Mouse (Mus musculus) stomach, embryonic 14.5 days (tissue): ENCODE data around the gene Gucy1b2. TPM values are rescaled to one million over a fixed set of nuclear protein-coding genes. Genes with fewer than 3 reads are reported as not detected.

Experiments used
- ATAC-seq: fragments of 200-750 bp; cut with Nextera tagmentation; 2 replicates; pipeline ENCODE4 v1.8.0; 2017; ENCODE audit warnings: low read depth, moderate TSS enrichment; ENCODE audit not compliant: insufficient number of reproducible peaks, insufficient read depth, low FRiP score
- H3K27ac ChIP-seq: fragments of 300-500 bp; sonication (generic); 2 replicates; pipeline ENCODE4 v1.5.1; 2014; ENCODE audit warnings: mild to moderate bottlenecking, low read length, moderate library complexity, mixed read lengths
- H3K27me3 ChIP-seq: fragments of 300-500 bp; sonication (generic); 2 replicates; pipeline ENCODE4 v1.6.1; 2014; ENCODE audit warnings: low read length, control low read depth, mixed read lengths; ENCODE audit not compliant: control insufficient read depth, insufficient read depth
- H3K36me3 ChIP-seq: fragments of 300-500 bp; sonication (generic); 2 replicates; pipeline ENCODE4 v1.6.1; 2014; ENCODE audit warnings: mild to moderate bottlenecking, control low read depth, low read length, moderate library complexity, mixed read lengths; ENCODE audit not compliant: control insufficient read depth, insufficient read depth
- H3K4me1 ChIP-seq: fragments of 300-500 bp; sonication (generic); 2 replicates; pipeline ENCODE4 v1.6.1; 2014; ENCODE audit warnings: low read length, control low read depth, mixed read lengths; ENCODE audit not compliant: control insufficient read depth, insufficient read depth
- H3K4me2 ChIP-seq: fragments of 300-500 bp; sonication (generic); replicated peaks from 2 replicates; pipeline ENCODE4 v1.6.1; 2014; ENCODE audit warnings: low read depth, low read length, control low read depth
- H3K4me3 ChIP-seq: fragments of 300-500 bp; sonication (generic); 2 replicates; pipeline ENCODE4 v1.5.1; 2014; ENCODE audit warnings: low read depth, low read length, control low read depth
- H3K9ac ChIP-seq: fragments of 300-500 bp; sonication (generic); replicated peaks from 2 replicates; pipeline ENCODE4 v1.6.1; 2014; ENCODE audit warnings: low read depth, mild to moderate bottlenecking, control low read depth, low read length, moderate library complexity, mixed read lengths
- H3K9me3 ChIP-seq: fragments of 300-500 bp; sonication (generic); 2 replicates; pipeline ENCODE4 v1.6.1; 2016; ENCODE audit warnings: low read depth, low read length, control low read depth; ENCODE audit not compliant: control insufficient read depth
- WGBS: fragments of 180-500 bp; shearing (Covaris S2); extraction: QIAGEN DNeasy Blood & Tissue Kit; methylation state at CpG from one replicate; pipeline ENCODE4 v1.1.7; 2014; 5-methylcytosine and 5-hydroxymethylcytosine counted together
- polyA plus RNA-seq: library from polyadenylated mRNA; unstranded; fragments of >200 nt; fragmentation: Nextera tagmentation; extraction: Ambion mirVana; gene quantifications from 2 replicates; pipeline ENCODE4 v1.2.1, GENCODE M21; 2014

The Gucy1b2 gene
- polyA plus RNA-seq, 1 experiment from 2014 or later: not detected

DNA sequence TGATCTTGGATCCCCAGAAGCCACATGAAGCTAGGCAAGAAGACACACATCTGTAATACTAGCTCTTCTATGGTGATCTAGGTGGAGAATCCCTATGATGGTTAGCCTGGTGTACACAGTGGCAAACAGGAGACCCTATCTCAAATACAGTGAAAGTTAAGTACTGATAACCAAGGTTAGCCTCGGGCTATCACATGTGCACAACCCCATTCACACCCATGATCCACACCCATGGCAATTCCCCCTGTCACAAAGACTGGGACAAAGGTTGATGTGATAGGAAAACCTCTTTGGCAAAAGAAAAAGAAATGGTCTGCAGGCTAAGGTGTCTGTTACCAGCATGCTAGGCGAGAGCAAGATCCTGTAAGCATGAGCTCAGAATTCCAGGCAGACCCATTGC, 16.0 kb upstream of the Gucy1b2 start:
- Histone ChIP-seq H3K4me2 (no peak overlapping the region), H3K4me3 (no peak overlapping the region), H3K27me3 (no peaks in the 10 kb centered on the region), H3K36me3 (no peaks in the 10 kb centered on the region), H3K4me1 (no peaks in the 10 kb centered on the region), H3K27ac (no peak overlapping the region), H3K9ac (no peak overlapping the region), H3K9me3 (no peaks in the 10 kb centered on the region)
- no peak for ATAC-seq
- 80% methylated on average over 2 of the region's 2 CpGs for WGBS

DNA sequence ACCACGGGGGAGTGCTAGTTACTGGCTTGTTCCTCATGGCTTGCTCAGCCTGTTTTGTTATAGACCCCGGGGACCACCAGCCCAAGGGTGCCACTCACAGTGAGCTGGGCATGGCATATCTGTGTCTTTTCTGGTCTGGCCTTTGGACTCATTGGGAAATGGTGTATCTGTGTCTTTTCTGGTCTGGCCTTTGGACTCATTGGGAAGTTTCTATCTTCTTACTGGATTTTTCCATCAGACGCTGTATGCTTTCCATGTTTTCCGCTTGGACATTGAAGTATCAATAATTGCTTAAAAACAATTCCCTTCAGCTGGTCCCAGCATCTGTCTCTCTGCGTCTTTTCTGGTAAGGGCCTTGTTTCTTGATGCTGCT, 12.7 kb upstream of the Gucy1b2 start:
- Histone ChIP-seq H3K4me1 (no peaks in the 10 kb centered on the region), H3K36me3 (no peaks in the 10 kb centered on the region), H3K9me3 (no peaks in the 10 kb centered on the region), H3K4me2 (no peak overlapping the region), H3K9ac (no peak overlapping the region), H3K27ac (no peak overlapping the region), H3K4me3 (no peak overlapping the region), H3K27me3 (no peaks in the 10 kb centered on the region)
- 90% methylated on average over 5 of the region's 5 CpGs for whole genome bisulfite sequencing
- no peak for ATAC-seq

DNA sequence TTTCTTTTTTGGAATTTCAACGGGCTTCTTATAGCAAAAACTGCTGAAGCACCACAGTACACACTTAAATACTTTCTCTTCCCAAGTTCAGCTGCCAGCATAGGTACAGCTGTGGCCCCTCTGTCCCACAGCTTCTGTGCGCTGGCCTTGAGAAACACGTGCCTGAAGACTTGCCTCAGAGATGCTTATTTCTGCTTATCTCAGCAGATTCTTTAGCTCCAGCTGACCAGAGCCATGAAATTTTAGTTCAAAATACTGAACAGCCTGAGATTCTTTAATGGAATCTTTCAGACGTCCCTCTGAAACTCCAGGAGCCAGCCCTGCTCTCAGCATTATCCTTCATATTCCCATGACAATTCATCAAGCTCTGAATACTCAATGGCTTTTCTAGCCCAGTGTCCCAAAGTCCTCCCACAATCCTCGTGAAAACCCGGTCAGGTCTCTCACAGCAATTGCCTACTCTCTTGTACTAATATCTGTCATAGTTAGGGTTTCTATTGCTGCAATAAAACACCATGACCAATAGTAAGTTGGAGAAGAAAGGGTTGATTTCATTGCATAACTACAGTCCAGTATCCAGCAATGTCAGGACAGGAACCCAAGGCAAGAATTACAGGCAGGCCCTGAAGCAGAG, 12.1 kb upstream of the Gucy1b2 start:
- H3K36me3 ChIP-seq: no peaks in the 10 kb centered on the region
- H3K27me3 ChIP-seq: no peaks in the 10 kb centered on the region
- no peaks in the 10 kb centered on the region for H3K9me3 ChIP-seq
- H3K4me3 ChIP-seq: no peak overlapping the region
- no peaks in the 10 kb centered on the region for H3K4me1 ChIP-seq
- H3K4me2 ChIP-seq: no peak overlapping the region
- ATAC-seq: no peak
- H3K9ac ChIP-seq: no peak overlapping the region
- no peak overlapping the region for H3K27ac ChIP-seq
- 66% methylated on average over 6 of the region's 6 CpGs for WGBS

DNA sequence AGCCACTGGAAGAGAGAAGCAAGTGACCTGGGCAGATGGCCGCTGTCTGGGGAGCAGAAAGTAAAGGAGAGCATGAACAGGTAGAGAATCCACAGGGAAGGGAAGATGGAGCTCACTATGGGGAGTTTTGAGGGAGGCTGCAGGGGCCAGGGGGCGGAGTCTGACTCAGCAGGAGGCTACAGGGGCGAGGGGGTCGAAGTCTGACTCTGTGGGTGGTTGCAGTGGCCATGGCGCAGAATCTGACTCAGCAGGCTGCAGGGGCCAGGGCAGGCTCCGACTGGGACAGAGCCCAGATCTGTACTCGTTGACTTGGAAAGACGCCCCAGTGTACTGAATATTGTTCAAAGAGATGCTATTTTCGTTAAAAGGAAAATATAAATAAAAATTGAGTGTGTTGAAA, 8.9 kb upstream of the Gucy1b2 start:
- no peak for ATAC-seq
- no peaks in the 10 kb centered on the region for H3K9me3 ChIP-seq
- H3K27me3 ChIP-seq: no peaks in the 10 kb centered on the region
- H3K9ac ChIP-seq: no peak overlapping the region
- no peak overlapping the region for H3K4me2 ChIP-seq
- H3K27ac ChIP-seq: no peak overlapping the region
- H3K4me3 ChIP-seq: no peak overlapping the region
- WGBS: 24% methylated on average over 9 of the region's 9 CpGs
- no peaks in the 10 kb centered on the region for H3K36me3 ChIP-seq
- H3K4me1 ChIP-seq: no peaks in the 10 kb centered on the region

DNA sequence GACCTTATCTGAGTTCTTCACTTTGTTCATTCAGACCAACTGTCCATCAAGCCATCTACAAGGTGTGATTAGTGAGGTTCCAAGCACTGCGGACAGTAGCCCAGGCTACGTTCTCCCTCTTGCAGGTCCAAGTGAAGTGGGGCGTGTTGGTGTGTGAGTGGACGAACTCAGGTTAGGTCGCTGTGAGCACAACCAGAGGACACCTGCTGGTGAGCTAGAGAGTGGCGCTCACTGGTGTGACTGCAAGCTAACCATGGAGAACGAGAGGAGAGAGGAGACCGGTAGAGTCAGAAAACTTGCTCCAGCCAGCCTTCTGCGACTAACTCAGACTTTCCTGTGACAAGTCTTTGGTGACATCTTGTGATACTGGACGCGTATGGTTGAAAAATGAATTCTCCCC, 3.5 kb upstream of the Gucy1b2 start:
- 63% methylated on average over 11 of the region's 11 CpGs for WGBS
- ATAC-seq: no peak
- no peak overlapping the region for H3K27ac ChIP-seq
- H3K9ac ChIP-seq: no peak overlapping the region
- H3K9me3 ChIP-seq: no peaks in the 10 kb centered on the region
- no peak overlapping the region for H3K4me3 ChIP-seq
- no peaks in the 10 kb centered on the region for H3K36me3 ChIP-seq
- H3K27me3 ChIP-seq: no peaks in the 10 kb centered on the region
- no peak overlapping the region for H3K4me2 ChIP-seq
- 0 out of 2 replicates have a peak, but pooled peaks cover under 1% of the 10 kb centered on the region for H3K4me1 ChIP-seq

DNA sequence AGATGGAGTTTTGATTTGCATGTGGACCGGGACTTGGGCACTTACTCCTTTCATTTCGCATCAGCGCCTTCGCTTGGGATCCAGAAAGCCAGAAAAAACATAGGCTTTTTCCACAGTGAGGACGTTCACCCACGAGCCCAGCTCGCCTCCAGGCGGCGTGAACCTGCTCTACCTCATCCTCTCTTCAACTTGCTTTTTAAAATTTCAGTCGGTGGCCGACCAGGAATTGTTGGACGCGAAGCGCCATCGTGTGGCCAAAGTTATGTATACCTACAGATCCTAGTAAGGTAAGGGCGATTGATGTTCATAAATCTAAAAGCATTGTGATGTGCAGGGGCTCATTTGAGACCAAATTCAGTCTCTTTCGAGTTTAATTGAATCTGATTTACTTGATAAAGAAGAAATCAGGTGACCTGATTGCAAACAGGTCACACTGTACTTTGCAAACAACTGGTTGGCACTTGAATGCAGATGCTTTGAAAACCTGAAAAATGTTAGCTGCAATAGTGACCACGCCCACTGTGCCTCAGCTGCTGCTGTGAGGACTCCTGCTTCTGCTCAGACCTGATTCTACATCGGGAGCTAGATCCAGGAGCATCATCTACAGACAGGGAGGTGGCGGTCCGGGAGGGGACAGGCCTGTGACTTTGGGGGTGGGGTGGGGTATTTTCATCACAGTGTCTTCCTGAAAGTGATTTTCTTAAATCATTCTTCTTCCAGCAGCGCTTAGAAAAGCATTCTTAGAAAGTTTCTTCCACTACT, 1.5 kb upstream of the Gucy1b2 start:
- Histone ChIP-seq H3K36me3 (no peaks in the 10 kb centered on the region), H3K4me3 (no peak overlapping the region), H3K4me2 (no peak overlapping the region), H3K27me3 (no peaks in the 10 kb centered on the region), H3K9ac (no peak overlapping the region; the same call in 1 of the 2 replicates), H3K27ac (no peak overlapping the region), H3K4me1 (0 out of 2 replicates have a peak, but pooled peaks cover 4% of the 10 kb centered on the region), H3K9me3 (no peaks in the 10 kb centered on the region)
- ATAC-seq: no peak
- WGBS: 19% methylated on average over 22 of the region's 22 CpGs

DNA sequence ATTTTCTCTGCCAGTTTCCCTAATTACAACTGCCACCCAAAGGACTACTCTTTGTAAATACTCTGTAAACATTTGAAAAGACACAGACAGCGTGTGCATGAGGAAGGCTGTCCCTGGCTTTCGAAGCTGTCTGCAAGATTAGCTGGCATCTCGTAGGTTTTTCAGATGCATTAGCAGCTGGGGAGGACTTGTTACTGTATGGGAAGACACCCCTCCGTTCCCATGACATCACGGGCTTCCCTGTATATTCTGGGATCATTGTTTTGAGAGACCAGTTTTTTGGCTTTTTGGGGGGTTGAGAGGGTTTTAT, 564 bp downstream of the Gucy1b2 start:
- Histone ChIP-seq H3K4me1 (0 out of 2 replicates have a peak, but pooled peaks cover 4% of the 10 kb centered on the region), H3K4me2 (no peak overlapping the region), H3K27ac (no peak overlapping the region), H3K4me3 (no peak overlapping the region), H3K27me3 (no peaks in the 10 kb centered on the region), H3K9ac (no peak overlapping the region), H3K9me3 (no peaks in the 10 kb centered on the region), H3K36me3 (no peaks in the 10 kb centered on the region)
- no peak for ATAC-seq
- WGBS: 78% methylated on average over 5 of the region's 5 CpGs

DNA sequence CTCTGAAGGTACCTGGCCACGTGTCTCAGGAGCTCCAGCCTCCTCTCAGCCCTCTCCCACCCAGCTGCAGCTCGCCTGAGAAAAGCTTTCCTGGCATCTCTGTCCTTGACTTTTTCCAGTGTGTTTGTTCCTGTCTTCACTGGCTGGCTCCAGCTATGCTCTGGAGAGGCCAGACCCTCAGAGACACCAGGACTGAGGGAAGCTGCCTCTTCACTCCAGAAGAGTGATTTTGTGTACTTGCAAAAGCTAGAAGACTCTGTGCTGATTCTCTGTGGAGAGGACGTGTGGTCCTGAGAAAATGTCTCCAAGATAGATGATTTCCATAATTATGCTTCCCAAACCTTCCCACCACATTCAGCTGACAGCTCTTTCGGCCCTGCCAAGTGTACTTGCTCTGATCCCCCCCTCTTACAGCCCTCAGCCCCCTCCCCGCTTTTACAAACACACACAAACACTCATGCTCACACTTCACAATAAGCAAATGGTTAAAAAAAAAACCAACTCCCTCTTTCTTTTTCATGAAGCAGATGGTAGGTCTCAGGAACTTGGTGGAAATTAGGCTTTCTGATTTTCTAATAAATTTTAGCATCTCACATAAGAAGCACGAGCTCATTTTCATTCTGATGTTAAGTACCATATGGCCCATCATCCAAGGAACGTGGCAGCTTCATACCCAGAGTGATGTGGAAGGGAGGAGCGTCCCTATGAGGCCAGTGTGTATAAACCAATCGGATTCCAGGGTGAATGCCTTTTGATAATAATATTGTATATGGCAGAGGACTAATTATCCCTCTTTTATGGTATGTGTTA, 1.1 kb downstream of the Gucy1b2 start:
- no peak for ATAC-seq
- 49% methylated on average over 9 of the region's 9 CpGs for WGBS
- H3K4me3 ChIP-seq: no peak overlapping the region
- H3K4me2 ChIP-seq: no peak overlapping the region
- H3K9ac ChIP-seq: no peak overlapping the region
- H3K27ac ChIP-seq: no peak overlapping the region
- no peaks in the 10 kb centered on the region for H3K27me3 ChIP-seq
- no peaks in the 10 kb centered on the region for H3K36me3 ChIP-seq
- 0 out of 2 replicates have a peak, but pooled peaks cover 4% of the 10 kb centered on the region for H3K4me1 ChIP-seq
- no peaks in the 10 kb centered on the region for H3K9me3 ChIP-seq
